Mouse (Mus musculus): ENCODE measurements around the gene Col6a2.

Col6a2 gene

DNA sequence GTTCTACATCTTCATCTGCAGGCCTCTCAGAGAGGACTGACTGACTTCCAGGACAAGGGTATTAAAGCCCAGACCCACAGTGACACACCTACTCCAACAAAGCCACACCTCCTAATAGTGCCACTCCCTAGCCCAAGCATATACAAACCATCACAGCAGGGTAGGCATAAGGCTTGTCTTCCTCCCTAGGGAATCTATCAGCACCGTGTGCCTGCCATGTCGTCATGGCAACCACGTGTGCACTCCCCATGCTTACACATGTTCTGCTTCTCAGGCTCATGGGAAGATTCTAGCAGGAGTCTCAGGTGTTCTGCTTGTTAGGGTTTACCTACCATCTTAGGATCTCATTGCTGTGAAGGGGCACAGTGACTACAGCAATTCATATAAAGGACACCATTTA lies 71.9 kb downstream of the Col6a2 start:
- DNase-seq (ENCODE audit: inconsistent age in 2 of 2, low spot score in 1 of 2) = no peak

GRCm38 (mm10) chr10:76550458-76550857 lies 73.0 kb downstream of the Col6a2 start:
- DNase-seq (ENCODE audit: inconsistent age in 2 of 2, low spot score in 1 of 2) = no peak

GRCm38 (mm10) chr10:76548218-76548617 lies 75.2 kb downstream of the Col6a2 start:
- DNase-seq (ENCODE audit: inconsistent age in 2 of 2, low spot score in 1 of 2) = no peak

- no peak for DNase-seq (ENCODE audit: inconsistent age in 2 of 2, low spot score in 1 of 2)
Observed at GRCm38 (mm10) chr10:76546566-76546965, 76.9 kb downstream of the Col6a2 start.
